Mouse (Mus musculus) intestine, postnatal 0 days (tissue): Measurements from ENCODE around the gene Spag8. TPM values are rescaled to one million over a fixed set of nuclear protein-coding genes. Genes with fewer than 3 reads are reported as not detected.

Experiments used
- ATAC-seq: fragments of 200-750 bp; cut with Nextera tagmentation; 2 replicates; pipeline ENCODE4 v1.8.0; 2017; ENCODE audit warnings: mild to moderate bottlenecking, moderate TSS enrichment, moderate library complexity
- H3K27ac ChIP-seq: fragments of 300-500 bp; sonication (generic); 2 replicates; pipeline ENCODE4 v1.5.1; 2014; ENCODE audit warnings: mild to moderate bottlenecking, low read depth, low read length, moderate library complexity
- H3K27me3 ChIP-seq: fragments of 300-500 bp; sonication (generic); replicated peaks from 2 replicates; pipeline ENCODE4 v1.6.1; 2014; ENCODE audit warnings: low read length, mixed read lengths; ENCODE audit not compliant: control insufficient read depth, insufficient read depth
- H3K36me3 ChIP-seq: fragments of 300-500 bp; sonication (generic); 2 replicates; pipeline ENCODE4 v1.6.1; 2014; ENCODE audit warnings: mild to moderate bottlenecking, moderate library complexity; ENCODE audit not compliant: control insufficient read depth, insufficient read depth
- H3K4me1 ChIP-seq: fragments of 300-500 bp; sonication (generic); replicated peaks from 2 replicates; pipeline ENCODE4 v1.6.1; 2014; ENCODE audit warnings: antibody characterized with exemption, low read length, mixed read lengths; ENCODE audit not compliant: control insufficient read depth, insufficient read depth
- H3K4me2 ChIP-seq: fragments of 300-500 bp; sonication (generic); replicated peaks from 2 replicates; pipeline ENCODE4 v1.6.1; 2014; ENCODE audit warnings: low read depth, mild to moderate bottlenecking, moderate library complexity
- H3K4me3 ChIP-seq: fragments of 300-500 bp; sonication (generic); 2 replicates; pipeline ENCODE4 v1.5.1; 2014; ENCODE audit warnings: low read depth, low read length
- H3K9ac ChIP-seq: fragments of 300-500 bp; sonication (generic); 2 replicates; pipeline ENCODE4 v1.6.1; 2014; ENCODE audit warnings: mild to moderate bottlenecking, low read depth, low read length
- H3K9me3 ChIP-seq: fragments of 300-500 bp; sonication (generic); 2 replicates; pipeline ENCODE4 v1.6.1; 2016; ENCODE audit warnings: mixed run types; ENCODE audit not compliant: control insufficient read depth
- CTCF ChIP-seq: sonication (generic); IDR thresholded peaks from 2 replicates; pipeline ENCODE4 v1.5.1; 2016; ENCODE audit warnings: low read depth, mild to moderate bottlenecking, control low read depth, antibody characterized with exemption, moderate library complexity
- WGBS: fragments of 180-500 bp; shearing (Covaris S2); extraction: QIAGEN DNeasy Blood & Tissue Kit; methylation state at CpG from one replicate; pipeline ENCODE4 v1.1.7; 2014; 5-methylcytosine and 5-hydroxymethylcytosine counted together
- polyA plus RNA-seq: library from polyadenylated mRNA; unstranded; fragments of >200 nt; fragmentation: Nextera tagmentation; extraction: Ambion mirVana; gene quantifications from 2 replicates; pipeline ENCODE4 v1.2.1, GENCODE M21; 2015

Spag8 gene
- polyA plus RNA-seq, 1 experiment from 2014 or later: 0.08 TPM

DNA sequence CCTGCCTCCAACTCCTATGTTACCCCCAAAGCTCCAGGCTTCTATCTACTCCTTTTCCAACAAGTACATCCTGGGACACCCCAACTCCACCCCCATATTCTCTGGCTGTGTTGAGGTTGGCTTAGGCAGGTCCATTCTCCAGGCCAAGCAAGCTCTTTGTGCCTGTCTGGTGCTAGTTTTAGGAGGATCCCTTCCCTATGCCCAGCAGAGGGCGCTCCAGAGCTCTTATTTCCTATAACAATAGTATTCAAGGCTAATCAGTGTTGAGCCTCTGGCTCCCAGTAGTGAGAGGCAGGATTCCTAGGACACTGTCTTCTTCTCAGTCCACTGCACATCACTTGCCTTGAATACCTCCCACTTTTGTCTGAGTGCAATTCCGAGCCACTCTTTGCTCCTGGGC is 18.7 kb upstream of the Spag8 start:
- no peak for ATAC-seq
- 14% methylated on average over 2 of the region's 2 CpGs for WGBS

DNA sequence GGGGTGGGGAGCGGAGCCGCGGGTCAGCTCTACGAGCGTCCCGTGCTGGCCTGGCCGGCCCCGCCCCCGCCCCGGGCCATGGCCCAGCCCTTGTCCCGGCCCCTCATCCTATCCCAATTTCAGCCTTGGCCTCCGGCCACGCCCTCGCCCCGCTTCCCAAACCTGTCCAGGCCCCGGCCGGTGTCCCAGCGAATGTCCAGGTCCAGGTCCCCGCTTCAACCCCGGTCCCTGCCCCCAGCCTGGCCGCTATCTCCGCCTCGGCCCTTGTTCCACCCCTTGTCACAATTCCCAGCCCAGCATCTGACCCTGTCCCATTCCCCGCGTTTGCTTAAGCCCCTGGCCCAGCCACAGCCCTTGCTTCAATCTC is 16.0 kb upstream of the Spag8 start:
- Histone ChIP-seq H3K9ac (peak overlapping the region; percentile 67), H3K36me3 (no peaks in the 10 kb centered on the region), H3K4me1 (peaks cover 5% of the 10 kb centered on the region; the same call in 1 of the 2 replicates), H3K27me3 (peaks cover 7% of the 10 kb centered on the region; the same call in 1 of the 2 replicates), H3K4me2 (peak overlapping the region; percentile 94), H3K4me3 (peak overlapping the region; percentile 72), H3K9me3 (no peaks in the 10 kb centered on the region), H3K27ac (0 out of 2 replicates have a peak overlapping the region, but pooled peaks have one; percentile 5)
- no peak for TF ChIP-seq CTCF
- peak; percentile 62 for ATAC-seq
- under 1% methylated on average over 19 of the region's 25 CpGs for WGBS

More for the DNA sequence above, 18.7 kb upstream of the Spag8 start:
- Histone ChIP-seq H3K4me2 (no peak overlapping the region), H3K9ac (no peak overlapping the region), H3K4me3 (no peak overlapping the region), H3K27ac (no peak overlapping the region), H3K9me3 (no peaks in the 10 kb centered on the region), H3K36me3 (no peaks in the 10 kb centered on the region), H3K4me1 (peaks cover 5% of the 10 kb centered on the region; the same call in 1 of the 2 replicates), H3K27me3 (no peaks in the 10 kb centered on the region)
- TF ChIP-seq CTCF: peak; percentile 87

DNA sequence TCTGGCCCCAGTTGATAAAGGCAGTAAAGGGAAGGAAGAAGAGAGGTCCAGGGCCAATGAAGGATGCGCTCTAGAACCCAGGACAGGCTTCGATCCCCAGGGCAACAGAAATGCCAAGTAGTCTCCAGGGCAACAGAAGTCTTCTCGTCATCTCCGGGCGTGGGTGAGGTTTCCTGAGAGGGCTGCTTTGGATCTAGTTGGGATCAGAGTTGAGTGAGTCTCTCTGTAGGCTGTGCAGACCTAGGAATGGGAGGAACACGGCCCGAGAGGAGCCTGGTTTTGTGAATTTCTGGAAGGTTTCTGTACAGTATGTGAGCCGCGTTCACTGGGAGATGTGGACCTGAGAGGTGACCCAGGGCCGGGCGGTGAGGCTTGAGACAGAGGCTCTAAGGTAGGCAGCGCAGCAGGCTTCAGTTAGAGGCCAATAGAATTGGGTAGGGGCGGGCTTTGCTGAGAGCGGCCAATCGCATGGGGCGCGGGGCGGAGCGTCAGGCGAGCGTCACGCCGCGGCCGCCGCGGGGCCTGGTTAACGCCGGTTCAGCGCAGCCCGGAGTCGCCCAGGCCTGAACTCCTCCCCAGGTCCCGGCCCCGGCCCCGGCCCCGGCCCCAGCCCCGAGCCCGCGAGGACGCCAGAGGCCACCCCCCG is 15.5 kb upstream of the Spag8 start, which contains the start of the genes Tmem8b and Fam221b:
Gene Tmem8b, plus strand, starts transcription at position 190 of the 646 bp plus-strand sequence.
Gene Fam221b, minus strand, starts transcription at position 364 of the 646 bp plus-strand sequence.
- TF ChIP-seq CTCF: no peak
- Histone ChIP-seq H3K9me3 (no peaks in the 10 kb centered on the region), H3K4me3 (peak within 1 kb of the TSS; percentile 72), H3K36me3 (no peaks in the 10 kb centered on the region), H3K9ac (peak within 1 kb of the TSS; percentile 67), H3K4me1 (peaks cover 5% of the 10 kb centered on the region; the same call in 1 of the 2 replicates), H3K27me3 (peaks cover 7% of the 10 kb centered on the region; the same call in 1 of the 2 replicates), H3K4me2 (peak within 1 kb of the TSS; percentile 94), H3K27ac (0 out of 2 replicates have a peak within 1 kb of the TSS, but pooled peaks have one; percentile 5)
- ATAC-seq: peak; percentile 90
- whole genome bisulfite sequencing: 1% methylated on average over 40 of the region's 41 CpGs

DNA sequence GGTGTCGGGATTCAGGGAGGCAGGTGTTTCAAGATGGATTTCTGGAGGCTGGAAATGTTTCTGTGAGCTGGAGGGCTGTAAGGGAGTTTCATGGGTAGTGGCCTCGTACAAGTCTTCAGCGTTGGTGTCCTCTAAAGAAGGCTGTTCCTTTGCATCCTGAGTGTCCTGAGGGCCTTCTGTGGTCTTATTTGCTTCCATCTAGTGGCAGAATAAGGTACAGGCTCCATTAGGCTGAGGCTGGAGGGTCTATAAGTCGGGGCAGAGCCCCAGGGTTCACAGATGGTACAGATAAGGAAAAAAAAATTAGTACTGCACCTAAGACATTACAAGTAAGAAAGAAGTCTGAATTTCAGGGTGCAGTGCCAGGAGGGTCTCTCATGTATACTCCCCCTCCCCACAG is 13.0 kb upstream of the Spag8 start:
- H3K9me3 ChIP-seq: no peaks in the 10 kb centered on the region
- H3K36me3 ChIP-seq: no peaks in the 10 kb centered on the region
- H3K4me2 ChIP-seq: no peak overlapping the region
- peaks cover 25% of the 10 kb centered on the region for H3K27me3 ChIP-seq
- WGBS: 16% methylated on average over 4 of the region's 4 CpGs
- no peak for ATAC-seq
- H3K27ac ChIP-seq: no peak overlapping the region
- TF ChIP-seq CTCF: peak; percentile 72
- H3K9ac ChIP-seq: no peak overlapping the region
- no peak overlapping the region for H3K4me3 ChIP-seq
- H3K4me1 ChIP-seq: peaks cover 5% of the 10 kb centered on the region; the same call in 1 of the 2 replicates

DNA sequence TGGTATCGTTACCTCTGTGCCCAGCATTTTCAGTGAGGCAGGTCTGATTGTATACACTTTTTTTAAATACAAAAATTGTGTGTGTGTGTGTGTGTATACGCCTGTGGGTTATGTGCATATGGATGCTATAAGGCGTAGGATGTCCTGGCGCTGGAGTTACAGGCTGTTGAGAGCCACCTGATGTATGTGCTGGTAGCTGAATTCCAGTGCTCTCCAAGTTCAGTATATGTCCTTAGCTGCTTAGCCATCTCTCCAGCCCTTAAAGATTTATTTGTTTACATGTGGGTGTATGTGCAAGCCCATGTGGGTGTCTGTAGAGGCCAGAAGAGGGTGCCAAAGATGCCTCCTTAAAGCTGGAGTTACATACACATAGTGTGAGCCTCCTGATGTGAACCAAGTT is 3.8 kb upstream of the Spag8 start:
- no peak for ATAC-seq
- no peak overlapping the region for H3K9ac ChIP-seq
- peak overlapping the region; percentile 86; the same call in 1 of the 2 replicates for H3K4me2 ChIP-seq
- no peaks in the 10 kb centered on the region for H3K36me3 ChIP-seq
- 66% methylated on average over 4 of the region's 4 CpGs for WGBS
- H3K9me3 ChIP-seq: no peaks in the 10 kb centered on the region
- H3K27me3 ChIP-seq: peaks cover 8% of the 10 kb centered on the region; the same call in 1 of the 2 replicates
- no peak overlapping the region; the same call in 1 of the 2 replicates for H3K4me3 ChIP-seq
- TF ChIP-seq CTCF: peak; percentile 32; the same call in 1 of the 2 replicates
- H3K27ac ChIP-seq: no peak overlapping the region
- H3K4me1 ChIP-seq: no peaks in the 10 kb centered on the region

DNA sequence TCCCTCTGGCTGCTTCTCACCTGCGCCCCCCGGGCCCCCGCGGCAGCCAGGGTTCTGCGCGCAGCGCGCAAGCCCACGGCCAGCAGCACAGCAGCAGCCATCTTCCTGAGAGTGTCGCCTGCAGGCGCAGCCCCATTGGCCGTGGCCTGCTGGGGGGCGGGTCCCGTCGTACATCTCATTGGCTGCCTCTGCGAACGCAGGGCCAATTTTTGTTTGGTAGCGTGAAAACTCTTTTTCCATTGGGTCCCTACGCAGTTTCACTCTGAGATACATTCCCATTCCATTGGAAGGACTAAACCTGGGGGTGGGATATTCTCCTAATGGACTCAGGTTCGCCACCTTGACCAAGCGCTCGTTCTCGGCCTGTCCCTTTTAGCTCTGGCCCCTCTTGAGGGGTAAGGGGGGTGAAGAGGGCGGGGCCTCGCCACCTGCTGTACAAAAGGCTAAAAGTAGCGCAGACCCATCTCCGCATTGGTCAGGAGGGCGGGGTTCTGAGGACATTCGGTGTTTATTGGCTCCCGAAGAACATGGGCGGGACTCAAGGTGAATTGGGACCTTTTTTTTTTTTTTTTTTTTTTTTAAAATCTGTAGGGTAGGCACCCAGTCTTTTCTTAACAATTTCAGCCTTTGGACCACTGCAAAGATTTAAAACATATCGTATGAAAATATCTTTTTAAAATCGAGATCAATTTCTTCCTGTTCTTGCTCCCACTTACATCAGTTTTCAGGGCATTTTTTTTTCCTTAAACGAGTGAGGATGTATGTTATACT is 3.1 kb upstream of the Spag8 start, which contains the start of gene Hint2:
Gene Hint2, minus strand, starts transcription at position 128 of the 771 bp plus-strand sequence.
- no peaks in the 10 kb centered on the region for H3K4me1 ChIP-seq
- H3K9ac ChIP-seq: peak within 1 kb of the TSS; percentile 89
- peak within 1 kb of the TSS; percentile 92 for H3K27ac ChIP-seq
- TF ChIP-seq CTCF: peak; percentile 29; the same call in 1 of the 2 replicates
- H3K4me3 ChIP-seq: peak within 1 kb of the TSS; percentile 89
- no peaks in the 10 kb centered on the region for H3K9me3 ChIP-seq
- H3K36me3 ChIP-seq: no peaks in the 10 kb centered on the region
- 0 out of 2 replicates have a peak, but pooled peaks cover 3% of the 10 kb centered on the region for H3K27me3 ChIP-seq
- peak within 1 kb of the TSS; percentile 86 for H3K4me2 ChIP-seq
- peak; percentile 95 for ATAC-seq
- WGBS: 2% methylated on average over 34 of the region's 34 CpGs
